Mouse (Mus musculus): ENCODE measurements around the gene Rab6b. TPM values are rescaled to one million over a fixed set of nuclear protein-coding genes. Genes with fewer than 3 reads are reported as not detected.

The Rab6b gene
- total RNA-seq, 2 experiments from 2014 or later = 536 to 566 TPM

Other genes with a start within 250 kb of the Rab6b start
- 1 to 10 TPM; 4.2 to 7.0 TPM for gene Slco2a1, start 123.1 kb upstream of the Rab6b start, total RNA-seq (2021)
- gene Srprb, start 90.3 kb downstream of the Rab6b start, total RNA-seq (2021) = 10 to 100 TPM; 21.5 to 23.7 TPM
- 1 to 10 TPM; 5.1 to 5.3 TPM for gene Gm20425, start 118.5 kb downstream of the Rab6b start, total RNA-seq (2021)
- 10 to 100 TPM; 13.8 to 19.9 TPM for gene Trf, start 118.7 kb downstream of the Rab6b start, total RNA-seq (2021)
- gene 1300017J02Rik, start 193.3 kb downstream of the Rab6b start, total RNA-seq (2021) = 1 to 10 TPM in 1 of 2 experiments, under 1 TPM in 1; 0.98 to 1.1 TPM
- gene Topbp1, start 193.4 kb downstream of the Rab6b start, total RNA-seq (2021) = 10 to 100 TPM; 26.1 to 29.5 TPM

Data from layer of hippocampus, postnatal 10 days (tissue).